In the genomic region with DNA sequence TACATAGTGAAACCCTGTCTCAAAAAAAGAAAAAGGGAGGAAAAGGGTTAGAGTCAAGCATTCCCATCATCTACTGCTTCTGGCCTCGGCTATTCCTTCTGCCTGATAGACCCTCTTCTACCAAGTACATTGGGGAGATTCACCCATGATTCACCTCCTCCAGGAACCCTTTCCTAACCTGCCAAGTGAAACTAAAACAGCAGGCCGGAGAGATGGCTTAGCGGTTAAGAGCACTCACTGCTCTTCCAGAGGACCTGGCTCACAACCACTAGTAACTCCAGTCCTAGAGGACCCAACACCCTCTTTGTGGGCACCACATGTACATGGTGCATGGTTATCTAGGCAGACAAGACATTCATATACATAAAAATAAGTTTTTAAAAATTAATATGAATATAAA, we compare ENCODE assay signal across 1 mouse cellular context.
TF ChIP-seq lines count a peak whose summit lies in the region.

No protein-coding gene starts in this region.

TF ChIP-seq in CH12.LX, 34 proteins besides CTCF, POLR2A, EP300 and RAD21 (continued from another document):
- TF ChIP-seq KAT2A (IDR thresholded peaks at IDR 0.05; ENCODE audit: insufficient replicate concordance, low read length) = no peak
